Mouse (Mus musculus) forebrain, embryonic 16.5 days (tissue): Measurements from ENCODE around the gene Ecpas. TPM values are rescaled to one million over a fixed set of nuclear protein-coding genes. Genes with fewer than 3 reads are reported as not detected.

Experiments used
- ATAC-seq: fragments of 200-750 bp; cut with Nextera tagmentation; 2 replicates; pipeline ENCODE4 v1.8.0; 2017; ENCODE audit warnings: mild to moderate bottlenecking, moderate library complexity
- H3K27ac ChIP-seq: fragments of 300-500 bp; sonication (generic); 2 replicates; pipeline ENCODE4 v1.5.1; 2014; ENCODE audit warnings: low read length, control low read depth
- H3K27me3 ChIP-seq: fragments of 300-500 bp; sonication (generic); replicated peaks from 2 replicates; pipeline ENCODE4 v1.6.1; 2014; ENCODE audit warnings: low read length; ENCODE audit not compliant: control insufficient read depth, insufficient read depth
- H3K36me3 ChIP-seq: fragments of 300-500 bp; sonication (generic); 2 replicates; pipeline ENCODE4 v1.6.1; 2014; ENCODE audit not compliant: control insufficient read depth, insufficient read depth
- H3K4me1 ChIP-seq: fragments of 300-500 bp; sonication (generic); replicated peaks from 2 replicates; pipeline ENCODE4 v1.6.1; 2014; ENCODE audit warnings: low read length; ENCODE audit not compliant: control insufficient read depth, insufficient read depth
- H3K4me2 ChIP-seq: fragments of 300-500 bp; sonication (generic); 2 replicates; pipeline ENCODE4 v1.6.1; 2014; ENCODE audit warnings: mild to moderate bottlenecking, low read length, control low read depth
- H3K4me3 ChIP-seq: fragments of 300-500 bp; sonication (generic); replicated peaks from 2 replicates; pipeline ENCODE4 v1.5.1; 2014; ENCODE audit warnings: mild to moderate bottlenecking, low read length, control low read depth
- H3K9ac ChIP-seq: fragments of 300-500 bp; sonication (generic); replicated peaks from 2 replicates; pipeline ENCODE4 v1.6.1; 2014; ENCODE audit warnings: low read depth, low read length, control low read depth
- H3K9me3 ChIP-seq: fragments of 300-500 bp; sonication (generic); 2 replicates; pipeline ENCODE4 v1.6.1; 2016; ENCODE audit warnings: low read length; ENCODE audit not compliant: control insufficient read depth
- WGBS: fragments of 180-500 bp; shearing (Covaris S2); extraction: QIAGEN DNeasy Blood & Tissue Kit; methylation state at CpG from one replicate; pipeline ENCODE4 v1.1.7; 2014; 5-methylcytosine and 5-hydroxymethylcytosine counted together
- polyA plus RNA-seq: library from polyadenylated mRNA; unstranded; fragments of >200 nt; fragmentation: Nextera tagmentation; extraction: Ambion mirVana; gene quantifications from 2 replicates; pipeline ENCODE4 v1.2.1, GENCODE M21; 2015

The Ecpas gene
- 28.8 and 32.5 TPM in 2 replicates for polyA plus RNA-seq

DNA sequence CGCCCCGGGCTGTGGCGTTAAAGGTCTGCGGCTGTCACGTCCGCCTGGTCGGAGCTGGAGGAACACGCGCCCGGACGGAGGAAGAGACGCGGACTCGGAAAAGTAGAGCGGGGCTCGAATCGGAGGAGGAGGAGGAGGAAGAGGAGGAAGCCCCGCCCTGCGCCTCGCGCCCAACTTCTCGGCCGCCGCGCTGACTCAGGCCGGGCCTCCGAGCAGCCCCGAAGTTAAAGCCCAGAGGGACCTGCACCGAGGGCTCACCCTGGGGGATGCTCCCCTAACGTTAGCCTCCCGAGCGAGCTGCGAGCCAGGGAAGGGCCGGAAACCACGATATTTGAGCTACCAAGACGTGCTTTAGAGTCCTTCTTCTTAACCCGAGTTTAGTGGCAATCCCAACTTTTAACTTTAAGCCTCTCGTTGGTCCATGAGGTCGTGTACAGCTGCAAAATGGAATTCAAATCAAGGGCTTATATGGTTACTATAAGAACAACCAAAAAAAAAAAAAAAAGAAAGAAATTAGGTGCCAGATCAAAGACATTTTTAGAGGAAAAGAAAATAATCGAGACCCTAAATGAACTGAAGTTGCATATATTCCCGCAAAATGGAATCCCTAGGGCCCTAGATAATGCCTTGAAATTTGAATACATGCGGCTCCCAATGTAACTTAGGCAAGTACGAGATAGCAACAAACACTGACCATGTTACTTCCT lies at the start of gene Ecpas:
TSS of gene Ecpas (minus strand) at position 121 of the 707 bp plus-strand sequence.
- 3% methylated on average over 43 of the region's 43 CpGs for WGBS
- Histone ChIP-seq H3K4me1 (peaks cover 11% of the 10 kb centered on the region), H3K27ac (peak within 1 kb of the TSS; percentile 97), H3K9me3 (no peaks in the 10 kb centered on the region), H3K27me3 (no peaks in the 10 kb centered on the region), H3K36me3 (no peaks in the 10 kb centered on the region), H3K4me3 (peak within 1 kb of the TSS; percentile 86), H3K4me2 (peak within 1 kb of the TSS; percentile 64), H3K9ac (peak within 1 kb of the TSS; percentile 97)
- peak; percentile 58 for ATAC-seq

DNA sequence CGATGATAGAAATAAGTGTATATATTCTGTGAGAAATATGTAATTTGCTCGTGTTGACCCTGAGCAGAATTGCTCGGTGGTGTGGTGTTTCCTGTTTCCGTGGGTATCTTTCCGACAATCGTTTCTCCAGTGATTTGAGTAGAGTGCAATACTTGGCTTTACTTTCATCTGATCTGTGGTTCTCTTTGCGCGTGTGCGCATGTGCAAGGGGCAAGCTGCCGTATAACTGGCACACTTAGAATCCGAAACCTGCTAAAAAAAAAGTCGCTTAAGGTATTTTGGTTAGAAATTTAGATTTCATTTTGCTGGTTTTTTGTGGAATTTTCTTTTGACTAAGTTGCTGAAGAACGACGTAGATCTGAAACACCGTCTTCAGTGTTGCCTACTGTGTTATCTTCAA lies 49.2 kb upstream of the Ecpas start:
- no peak overlapping the region for H3K4me2 ChIP-seq
- WGBS = 96% methylated on average over 15 of the region's 15 CpGs

DNA sequence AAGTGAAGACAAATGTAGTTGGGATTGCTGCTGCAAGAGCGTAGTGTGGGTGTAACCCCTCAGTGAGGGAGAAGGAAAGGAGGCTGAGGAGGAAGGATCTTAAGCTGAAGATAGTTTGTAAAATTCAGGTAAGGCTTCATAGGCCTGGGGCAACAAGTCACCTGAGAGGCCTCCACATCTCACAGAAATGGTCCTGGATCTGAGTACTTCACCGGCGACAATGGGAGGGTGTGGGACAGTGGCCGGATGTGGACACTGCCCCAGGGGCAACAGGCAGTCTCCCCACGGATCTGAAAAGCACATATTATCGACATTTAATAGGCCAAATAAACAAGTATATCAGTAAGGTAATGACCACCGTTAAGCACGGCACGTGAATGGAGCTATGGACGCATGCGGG lies 40.1 kb upstream of the Ecpas start:
- H3K4me2 ChIP-seq = no peak overlapping the region
- no peak for ATAC-seq
- no peaks in the 10 kb centered on the region for H3K9me3 ChIP-seq
- no peaks in the 10 kb centered on the region for H3K27me3 ChIP-seq
- no peak overlapping the region for H3K9ac ChIP-seq
- no peaks in the 10 kb centered on the region for H3K4me1 ChIP-seq
- WGBS = 92% methylated on average over 11 of the region's 11 CpGs
- 0 out of 2 replicates have a peak, but pooled peaks cover 6% of the 10 kb centered on the region for H3K36me3 ChIP-seq
- H3K27ac ChIP-seq = no peak overlapping the region
- no peak overlapping the region for H3K4me3 ChIP-seq

More for the DNA sequence above, 49.2 kb upstream of the Ecpas start:
- no peak for ATAC-seq
- no peak overlapping the region for H3K27ac ChIP-seq
- H3K9me3 ChIP-seq = no peaks in the 10 kb centered on the region
- H3K36me3 ChIP-seq = 0 out of 2 replicates have a peak, but pooled peaks cover 6% of the 10 kb centered on the region
- H3K4me1 ChIP-seq = no peaks in the 10 kb centered on the region
- H3K4me3 ChIP-seq = no peak overlapping the region
- H3K27me3 ChIP-seq = no peaks in the 10 kb centered on the region
- no peak overlapping the region for H3K9ac ChIP-seq

DNA sequence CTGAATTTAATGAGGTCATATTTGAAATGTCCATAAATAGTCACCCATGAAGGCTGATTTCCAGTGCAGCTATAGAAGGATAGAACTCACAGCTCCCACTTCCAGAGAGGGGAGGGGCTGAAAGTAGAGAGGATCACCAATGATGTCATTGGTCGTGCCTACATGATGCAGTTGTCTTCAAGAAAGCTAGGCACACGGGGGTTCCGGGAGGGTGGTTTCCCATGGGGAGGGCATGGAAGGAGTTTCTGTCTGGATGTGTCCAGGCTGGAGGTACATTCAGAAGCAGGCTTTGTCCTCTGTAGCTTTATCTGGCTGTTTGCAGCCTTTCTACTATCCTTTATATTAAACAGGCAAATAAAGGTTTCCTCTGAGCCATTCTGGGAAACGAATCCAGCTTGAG lies 35.8 kb upstream of the Ecpas start:
- Histone ChIP-seq H3K4me3 (no peak overlapping the region), H3K27me3 (no peaks in the 10 kb centered on the region), H3K9ac (no peak overlapping the region), H3K9me3 (no peaks in the 10 kb centered on the region), H3K36me3 (no peaks in the 10 kb centered on the region), H3K27ac (no peak overlapping the region), H3K4me1 (peaks cover 7% of the 10 kb centered on the region; the same call in 1 of the 2 replicates), H3K4me2 (no peak overlapping the region)
- WGBS = 89% methylated on average over 4 of the region's 4 CpGs
- no peak for ATAC-seq

DNA sequence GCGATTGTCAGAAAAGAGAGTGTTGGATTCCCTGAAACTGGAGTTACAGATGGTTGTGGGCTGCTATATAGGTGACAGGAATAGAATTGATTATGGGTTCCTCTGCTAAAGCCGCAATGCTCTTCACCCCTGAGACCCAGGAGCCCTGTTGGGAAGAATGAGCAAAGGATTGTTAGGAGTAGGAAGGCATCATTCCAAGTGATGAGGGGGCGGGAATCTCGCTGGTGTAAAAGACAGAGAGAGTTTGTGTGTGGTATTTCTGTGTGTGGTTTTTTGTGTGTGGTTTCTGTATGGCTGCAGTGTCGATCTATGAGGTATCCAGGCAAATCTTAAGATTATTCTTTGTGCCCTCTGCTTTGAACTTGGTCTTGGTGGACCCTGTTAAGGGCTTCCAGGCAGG lies 32.1 kb upstream of the Ecpas start:
- peak overlapping the region; percentile 73 for H3K4me2 ChIP-seq
- no peak overlapping the region for H3K4me3 ChIP-seq
- H3K4me1 ChIP-seq = peaks cover 7% of the 10 kb centered on the region; the same call in 1 of the 2 replicates
- no peaks in the 10 kb centered on the region for H3K27me3 ChIP-seq
- no peak overlapping the region for H3K27ac ChIP-seq
- WGBS = 72% methylated on average over 5 of the region's 5 CpGs
- no peaks in the 10 kb centered on the region for H3K9me3 ChIP-seq
- no peaks in the 10 kb centered on the region for H3K36me3 ChIP-seq
- H3K9ac ChIP-seq = no peak overlapping the region; the same call in 1 of the 2 replicates
- ATAC-seq = no peak

DNA sequence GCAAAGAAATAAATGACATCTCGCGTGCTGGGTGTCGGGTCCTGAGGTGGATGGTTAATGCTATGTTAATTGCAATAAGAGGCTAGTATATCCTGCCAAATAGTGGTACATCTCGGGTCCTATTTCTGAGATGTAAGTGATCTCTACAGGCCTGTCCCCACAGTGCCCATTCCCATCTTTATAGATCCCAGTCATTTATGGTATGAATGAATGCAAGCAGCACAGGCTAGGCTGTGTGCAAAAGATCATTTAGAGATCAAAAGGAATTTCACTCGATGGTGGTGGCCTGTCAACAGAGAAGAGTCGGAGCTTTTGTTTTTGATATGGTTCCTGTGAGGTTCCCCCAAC lies 31.6 kb upstream of the Ecpas start:
- Histone ChIP-seq H3K27me3 (no peaks in the 10 kb centered on the region), H3K9ac (peak overlapping the region; percentile 76), H3K4me1 (peaks cover 7% of the 10 kb centered on the region; the same call in 1 of the 2 replicates), H3K36me3 (no peaks in the 10 kb centered on the region), H3K27ac (no peak overlapping the region), H3K9me3 (no peaks in the 10 kb centered on the region), H3K4me2 (peak overlapping the region; percentile 73), H3K4me3 (peak overlapping the region; percentile 65)
- 15% methylated on average over 6 of the region's 6 CpGs for WGBS
- ATAC-seq = peak; percentile 5; the same call in 1 of the 2 replicates

DNA sequence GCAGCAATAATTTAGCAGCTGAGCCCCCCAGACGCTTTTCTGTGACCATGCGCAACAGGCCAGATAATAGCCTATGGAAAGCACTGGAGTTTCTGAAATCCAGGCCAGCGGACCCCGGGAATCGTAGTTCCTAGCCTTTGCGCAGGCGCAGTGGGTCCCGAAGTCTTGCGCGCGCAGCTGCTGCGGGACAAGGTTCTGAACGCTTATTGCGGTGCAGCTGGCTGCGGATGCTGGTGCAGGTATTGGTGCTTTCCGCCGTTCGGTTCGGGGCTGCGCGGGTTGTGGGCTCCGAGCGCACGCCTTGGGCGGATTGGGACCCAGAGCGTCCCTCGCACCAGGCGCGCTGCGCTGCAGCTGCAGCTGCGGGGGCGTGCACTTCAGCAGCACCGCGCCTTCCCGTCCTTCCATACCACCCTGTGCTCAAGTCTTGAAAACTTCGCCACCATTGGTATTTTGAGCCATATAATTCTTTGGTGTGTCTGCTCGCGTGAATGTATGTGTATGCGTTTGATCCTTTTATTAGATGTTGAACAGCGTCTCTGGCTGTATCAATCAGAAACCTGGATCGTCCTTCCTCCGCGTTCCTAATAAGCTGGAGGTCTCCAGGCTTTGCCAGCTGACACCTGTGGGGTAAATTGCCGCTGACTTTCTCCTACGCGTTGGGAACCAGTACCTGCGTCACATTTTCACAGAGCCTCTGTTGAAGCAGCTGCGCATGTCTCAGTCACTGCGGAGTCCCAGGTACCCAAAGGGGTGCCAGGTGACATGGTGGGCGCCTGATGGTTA lies 31.1 kb upstream of the Ecpas start, which contains the start of gene Zkscan16:
TSS of gene Zkscan16 (plus strand) at position 209 of the 786 bp plus-strand sequence.
- no peaks in the 10 kb centered on the region for H3K27me3 ChIP-seq
- no peaks in the 10 kb centered on the region for H3K9me3 ChIP-seq
- H3K4me1 ChIP-seq = peaks cover 7% of the 10 kb centered on the region; the same call in 1 of the 2 replicates
- H3K9ac ChIP-seq = peak within 1 kb of the TSS; percentile 76
- peak; percentile 93 for ATAC-seq
- no peak within 1 kb of the TSS for H3K27ac ChIP-seq
- H3K4me3 ChIP-seq = peak within 1 kb of the TSS; percentile 65
- no peaks in the 10 kb centered on the region for H3K36me3 ChIP-seq
- H3K4me2 ChIP-seq = peak within 1 kb of the TSS; percentile 73
- WGBS = under 1% methylated on average over 50 of the region's 50 CpGs

DNA sequence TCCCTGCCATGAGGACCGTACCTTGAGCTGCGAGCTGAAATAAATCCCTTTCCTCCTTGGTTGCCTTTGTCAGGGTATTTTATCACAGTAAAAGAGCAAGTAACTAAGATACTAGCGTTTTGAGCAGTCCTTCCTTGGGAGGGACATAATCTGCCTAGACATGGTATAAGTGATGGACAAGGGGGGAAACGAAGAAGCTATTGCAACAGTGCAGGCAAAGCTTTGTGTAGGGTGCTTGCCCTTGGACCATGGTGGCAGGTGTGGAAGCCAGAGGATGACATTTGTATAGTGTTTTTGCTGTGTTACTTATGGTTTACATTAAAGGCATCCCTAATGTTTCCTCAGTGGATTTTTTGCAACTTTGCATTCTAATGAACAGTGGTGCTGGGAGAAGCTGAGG lies 30.4 kb upstream of the Ecpas start:
- peak overlapping the region; percentile 76 for H3K9ac ChIP-seq
- peak overlapping the region; percentile 73 for H3K4me2 ChIP-seq
- peak overlapping the region; percentile 65 for H3K4me3 ChIP-seq
- no peaks in the 10 kb centered on the region for H3K27me3 ChIP-seq
- H3K27ac ChIP-seq = no peak overlapping the region
- ATAC-seq = peak; percentile 15
- 87% methylated on average over 4 of the region's 4 CpGs for whole genome bisulfite sequencing
- H3K36me3 ChIP-seq = no peaks in the 10 kb centered on the region
- no peaks in the 10 kb centered on the region for H3K9me3 ChIP-seq
- peaks cover 7% of the 10 kb centered on the region; the same call in 1 of the 2 replicates for H3K4me1 ChIP-seq

DNA sequence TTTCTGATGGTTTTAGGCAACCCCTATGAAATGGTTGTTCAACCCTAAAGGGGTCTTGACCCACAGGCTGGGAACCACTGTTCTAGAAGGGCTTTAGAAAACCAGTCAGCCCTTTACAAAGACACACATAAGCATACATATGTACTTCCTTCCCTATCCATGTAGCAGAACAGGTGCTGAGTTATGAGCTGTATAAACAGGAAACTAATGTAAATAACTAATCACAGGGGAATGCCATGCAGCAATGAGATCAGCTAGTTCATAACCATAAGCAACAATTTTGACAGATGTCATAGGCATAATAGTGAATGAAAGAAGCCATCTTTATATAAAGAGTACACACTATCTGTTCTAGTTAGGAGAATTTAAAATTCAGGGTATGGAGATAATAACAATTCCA lies 29.1 kb upstream of the Ecpas start:
- no peak for ATAC-seq
- no peak overlapping the region for H3K27ac ChIP-seq

More for the DNA sequence above, 29.1 kb upstream of the Ecpas start:
- H3K4me2 ChIP-seq = no peak overlapping the region
- no peaks in the 10 kb centered on the region for H3K27me3 ChIP-seq
- no peak overlapping the region for H3K4me3 ChIP-seq
- no peaks in the 10 kb centered on the region for H3K36me3 ChIP-seq
- no peak overlapping the region for H3K9ac ChIP-seq
- peaks cover 7% of the 10 kb centered on the region; the same call in 1 of the 2 replicates for H3K4me1 ChIP-seq
- no peaks in the 10 kb centered on the region for H3K9me3 ChIP-seq
